Mouse (Mus musculus): Measurements from ENCODE around the gene D930048N14Rik.

DNA sequence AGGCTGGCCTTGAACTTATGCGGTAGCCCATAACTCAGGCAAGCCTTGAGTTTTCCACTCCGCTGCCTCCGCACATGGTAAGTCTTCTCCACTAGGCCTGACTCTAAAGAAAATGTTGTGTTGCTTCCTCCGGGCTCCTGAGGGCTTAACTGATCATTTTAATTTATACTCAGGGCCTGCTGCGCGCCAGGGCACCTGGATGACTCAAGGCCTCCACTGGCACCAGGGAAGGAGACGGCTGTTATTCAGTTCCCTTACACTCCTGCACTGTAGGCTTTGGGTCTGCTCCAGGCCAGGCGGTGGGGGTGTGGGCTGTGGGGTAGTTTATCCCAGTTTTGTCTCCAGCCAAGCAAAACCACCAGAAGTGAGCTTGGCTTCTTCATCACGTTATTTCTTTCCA, 22.5 kb downstream of the D930048N14Rik start:
- TF ChIP-seq CTCF (IDR thresholded peaks at IDR 0.05; ENCODE audit: low read depth) (no peak), EP300 (IDR thresholded peaks at IDR 0.05; ENCODE audit: low read depth) (no peak)

All from liver, postnatal 0 days (tissue).